Mouse (Mus musculus): ENCODE results near the gene Lipa.
A peak's percentile ranks its signal among the peaks of the same experiment; 100 is the strongest.

Gene Lipa

DNA sequence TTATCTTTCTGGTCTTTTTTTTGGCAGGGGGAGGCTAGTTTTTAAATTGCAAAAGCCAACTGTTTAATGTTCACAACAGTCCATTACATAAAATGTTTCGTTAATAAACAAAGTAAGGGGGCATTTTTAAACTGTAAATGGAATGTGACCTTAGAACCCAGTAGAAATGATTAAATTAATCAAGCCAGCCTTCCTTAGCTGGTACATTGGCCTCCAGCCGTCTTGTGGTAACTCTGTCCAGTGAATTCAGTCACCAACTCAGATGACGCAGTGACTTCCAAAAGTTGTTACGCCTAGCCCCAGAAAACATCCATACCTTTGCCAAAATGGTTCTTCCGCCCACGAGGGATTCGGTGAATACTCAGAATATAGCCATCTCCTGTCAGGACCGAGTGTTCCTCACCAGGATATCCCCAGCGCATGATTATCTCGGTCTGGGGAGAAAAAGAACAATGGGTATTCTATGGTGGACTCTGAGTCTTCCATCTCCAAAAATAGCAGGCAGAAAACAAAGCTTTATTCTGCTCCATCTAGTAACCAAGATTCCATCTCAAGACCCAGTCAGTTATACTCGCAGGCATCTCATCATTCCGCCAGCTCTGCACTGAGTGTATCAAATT, 4.1 kb downstream of the Lipa start:
- DNase-seq (ENCODE audit: low spot score in 2 of 2), result no peak

DNA sequence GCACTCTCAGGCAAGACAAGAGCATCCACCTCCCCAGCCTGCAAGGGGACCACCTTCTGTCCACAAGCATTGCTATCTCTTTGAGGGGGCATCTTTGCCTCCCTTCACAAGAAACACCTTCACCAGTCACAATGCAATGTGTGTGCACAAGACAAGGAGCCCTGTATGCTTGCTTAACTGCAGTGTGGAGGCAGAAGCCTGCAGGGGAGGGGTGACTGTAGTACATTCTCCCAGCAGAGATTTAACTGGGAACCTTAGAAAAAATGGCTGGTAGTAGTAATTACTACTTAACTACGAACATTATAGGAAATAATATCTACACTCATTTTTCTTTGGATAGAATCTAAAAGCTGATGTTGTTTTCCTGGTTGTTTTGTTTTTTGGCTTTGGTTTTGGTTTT, 5.3 kb downstream of the Lipa start:
- DNase-seq (ENCODE audit: low spot score in 2 of 2), result no peak

DNA sequence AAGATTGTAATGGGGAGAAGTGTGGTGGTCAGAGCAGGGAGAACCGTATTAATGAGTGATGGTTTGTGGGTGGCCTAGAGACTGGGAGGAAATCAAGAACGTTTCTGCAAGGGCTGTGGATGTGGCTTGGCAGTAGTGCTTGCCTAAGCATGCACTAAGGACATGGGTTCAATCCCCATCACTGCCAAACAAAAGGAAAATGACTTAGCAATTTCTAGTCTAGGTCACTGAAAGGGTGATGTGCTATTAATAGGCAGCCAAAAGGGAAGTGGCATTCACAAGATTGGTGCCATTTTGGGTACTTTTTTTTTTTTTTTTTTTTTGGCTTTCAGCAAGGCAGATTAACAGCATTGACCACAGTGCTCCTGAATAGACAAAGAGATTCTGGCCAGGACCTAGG, 5.9 kb downstream of the Lipa start:
- no peak for DNase-seq (ENCODE audit: low spot score in 2 of 2)

DNA sequence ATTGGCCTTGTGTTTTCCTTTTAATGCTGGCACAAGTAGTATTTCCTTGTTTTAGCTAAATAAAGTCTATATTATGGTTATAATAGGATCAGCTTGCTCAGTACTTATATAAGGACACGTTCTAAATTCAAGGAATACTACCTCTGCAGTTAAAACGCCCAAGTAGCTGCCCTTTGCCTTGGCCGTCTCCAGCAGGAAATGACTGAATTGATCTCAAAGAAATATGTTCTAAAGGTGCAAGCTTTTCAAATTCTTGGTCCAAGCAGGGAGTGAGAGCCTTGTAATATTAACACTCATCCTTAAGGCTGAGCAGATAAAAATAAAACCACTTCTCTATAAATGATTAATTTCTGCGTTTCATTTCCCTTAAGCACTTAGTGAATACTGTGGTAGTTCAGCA, 7.2 kb downstream of the Lipa start:
- DNase-seq (ENCODE audit: low spot score in 2 of 2), result no peak

DNA sequence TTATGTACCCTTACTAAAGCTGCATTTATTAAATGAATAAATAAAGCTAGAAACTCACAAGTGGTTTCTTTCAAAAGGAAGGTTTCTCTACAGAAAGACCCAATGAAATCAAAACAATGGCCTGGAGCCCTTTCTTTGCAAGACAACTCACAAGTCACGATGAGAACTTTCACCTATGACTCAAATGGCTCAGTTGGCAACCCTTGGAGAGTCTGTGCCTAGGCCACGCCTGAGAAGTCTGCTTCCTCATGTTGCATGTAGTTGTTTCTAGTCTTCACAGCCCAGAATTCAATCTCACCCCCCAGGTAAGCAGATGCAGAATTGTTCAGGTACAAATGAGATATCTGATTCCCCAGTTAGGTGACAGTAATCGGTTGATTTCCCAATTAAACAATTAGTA, 7.6 kb downstream of the Lipa start:
- DNase-seq (ENCODE audit: low spot score in 2 of 2), result no peak

DNA sequence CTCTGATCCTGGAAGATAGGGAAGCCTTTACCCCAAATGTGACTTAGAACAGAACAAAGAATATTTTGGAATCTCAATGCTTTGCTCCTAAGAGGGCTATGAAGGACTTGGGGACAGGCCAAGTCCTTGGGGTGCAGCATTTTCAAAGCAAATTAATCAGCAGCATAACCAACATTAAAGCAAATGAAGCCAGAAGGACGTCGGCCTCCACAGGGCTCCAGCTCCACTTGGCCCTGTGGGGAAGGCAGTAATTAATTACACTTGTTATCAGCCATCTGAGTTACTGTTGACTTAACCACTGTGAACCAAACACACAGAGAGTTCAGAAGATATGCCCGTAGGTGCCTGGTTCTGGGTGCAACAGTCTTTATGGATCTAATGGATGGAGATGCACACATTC, 8.5 kb downstream of the Lipa start:
- no peak for DNase-seq (ENCODE audit: low spot score in 2 of 2)

DNA sequence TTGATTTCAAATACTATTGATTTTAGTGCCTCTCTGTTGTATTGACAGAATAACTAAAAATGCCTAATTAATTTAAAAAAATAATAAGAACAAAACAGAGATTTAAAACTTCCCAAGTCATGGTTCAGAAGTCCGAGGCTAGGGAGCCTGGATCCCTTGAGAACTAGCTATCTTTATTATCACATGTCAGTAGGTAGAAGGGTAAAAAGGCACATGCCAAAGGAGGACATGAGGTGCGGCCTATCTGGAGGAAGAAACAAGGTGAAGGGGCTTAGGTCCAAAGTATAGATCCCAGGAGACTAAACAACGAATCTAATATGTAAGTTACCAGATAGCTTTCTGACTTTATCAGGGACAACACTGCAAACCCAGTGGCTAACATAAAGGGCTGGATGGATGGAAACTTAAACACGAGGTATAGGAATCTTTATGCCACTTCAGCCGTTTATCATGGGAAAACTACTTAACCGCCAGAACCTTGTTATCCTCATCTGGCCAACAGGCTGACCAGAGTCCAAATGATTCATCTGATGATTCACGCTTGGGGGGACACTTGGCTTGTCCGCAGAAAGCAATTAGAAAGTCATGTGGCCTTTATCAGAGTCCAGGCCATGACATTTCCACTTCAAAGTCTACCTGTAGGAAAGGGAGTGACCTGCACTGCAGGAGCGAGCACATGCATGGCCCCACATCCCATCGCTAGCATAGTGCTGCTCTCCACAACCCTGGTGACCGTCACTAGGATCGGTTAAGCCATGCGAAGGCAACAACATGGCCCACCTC, 9.3 kb downstream of the Lipa start:
- DNase-seq (ENCODE audit: low spot score in 2 of 2), result no peak

DNA sequence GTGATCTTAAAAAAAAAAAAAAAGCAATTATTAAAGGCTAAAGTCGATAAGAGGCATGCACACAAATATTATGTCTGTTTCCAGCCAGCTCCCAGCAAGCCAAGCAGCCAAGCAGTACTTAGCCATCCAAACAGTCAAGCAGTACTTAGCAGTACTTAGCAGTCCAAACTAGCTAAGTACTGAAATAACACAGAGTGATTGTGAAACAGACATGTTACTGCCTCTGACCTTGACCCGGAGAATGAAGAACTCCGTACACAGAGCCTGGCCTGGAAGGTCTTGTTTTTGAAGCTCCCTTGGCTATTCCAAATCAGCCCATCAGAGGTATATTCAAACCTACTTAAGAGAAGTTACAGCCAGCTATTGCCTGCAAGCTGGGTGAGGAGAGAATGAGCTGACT, 10.1 kb downstream of the Lipa start:
- no peak for DNase-seq (ENCODE audit: low spot score in 2 of 2)

DNA sequence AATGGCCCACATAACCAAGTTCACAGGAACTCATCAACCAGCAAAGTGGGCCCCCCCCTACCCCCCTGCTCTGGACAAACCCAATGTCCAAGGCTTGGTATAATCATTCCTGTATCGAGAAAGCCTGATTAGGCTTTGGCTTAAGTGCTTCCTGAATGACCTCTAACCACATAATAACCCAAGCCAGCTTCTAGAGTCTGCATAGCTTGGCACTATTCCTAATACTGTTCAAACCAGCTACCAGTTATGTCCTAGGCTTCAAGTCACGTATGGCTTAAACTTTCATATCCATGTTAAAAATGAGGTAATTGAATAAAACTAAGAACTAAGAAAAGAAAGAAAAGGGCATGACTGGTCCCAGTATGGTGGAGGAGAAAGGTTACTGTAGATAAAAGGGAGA, 10.9 kb downstream of the Lipa start:
- DNase-seq (ENCODE audit: low spot score in 2 of 2), result no peak

DNA sequence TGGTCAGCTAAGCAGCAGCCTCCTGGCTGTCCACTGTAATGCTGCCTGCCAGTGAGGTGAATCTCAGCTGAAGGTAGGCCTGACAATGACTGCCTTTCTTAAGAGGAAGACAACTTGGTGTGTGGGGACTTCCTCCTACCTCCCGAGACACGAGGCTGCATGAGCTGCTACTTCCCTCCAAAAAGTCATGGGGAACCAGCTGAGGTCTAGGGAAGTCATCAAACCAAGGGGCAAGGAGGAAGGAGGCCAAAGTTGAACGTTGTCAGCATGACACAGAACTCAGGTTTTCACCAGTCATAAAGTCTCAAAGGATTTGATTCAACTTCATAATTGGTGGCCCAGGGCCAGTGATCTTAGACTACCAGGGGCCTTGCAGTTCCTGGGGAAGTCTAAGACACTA, 11.6 kb downstream of the Lipa start:
- peak in 1 of 2 experiments; percentile 17 for DNase-seq (ENCODE audit: low spot score in 2 of 2)

DNA sequence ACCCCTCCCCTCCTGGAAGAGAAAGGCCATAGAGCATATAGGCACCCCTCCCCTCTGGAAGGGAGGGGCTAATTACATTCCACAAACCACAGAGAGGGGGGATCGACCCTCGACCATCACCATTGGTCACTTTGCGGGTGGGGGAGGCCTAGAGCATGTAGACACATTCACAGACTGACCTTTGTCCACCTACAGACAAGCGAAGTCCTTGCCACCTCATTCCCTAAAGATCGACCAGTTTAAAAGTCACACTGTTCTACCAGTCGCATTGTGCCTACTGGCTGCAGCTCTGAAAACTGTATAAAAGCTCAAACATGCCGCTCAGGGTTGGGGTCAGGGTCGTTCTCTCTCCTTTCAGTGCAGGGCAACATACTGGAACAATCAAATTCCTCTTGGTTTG, 15.7 kb downstream of the Lipa start:
- no peak for DNase-seq (ENCODE audit: low spot score in 2 of 2)

DNA sequence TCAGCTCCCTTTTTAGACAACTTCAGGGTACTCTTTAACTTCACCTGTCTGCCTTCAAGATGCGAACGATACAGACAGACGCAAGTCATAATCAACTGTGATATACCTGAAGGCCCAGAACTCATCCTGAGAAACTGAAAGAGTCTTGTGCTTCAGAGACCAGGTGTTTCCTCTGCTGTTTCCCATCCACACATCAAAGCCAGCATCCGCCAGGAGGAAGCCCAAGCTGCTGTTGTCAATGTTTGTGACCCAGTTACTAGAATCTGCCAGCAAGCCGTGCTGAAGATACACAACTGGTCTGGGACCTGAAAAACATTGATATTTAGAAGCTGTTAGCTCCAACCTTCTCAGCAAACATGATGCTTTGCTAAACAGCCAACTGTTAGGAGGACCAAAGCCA, 16.6 kb downstream of the Lipa start:
- no peak for DNase-seq (ENCODE audit: low spot score in 2 of 2)

DNA sequence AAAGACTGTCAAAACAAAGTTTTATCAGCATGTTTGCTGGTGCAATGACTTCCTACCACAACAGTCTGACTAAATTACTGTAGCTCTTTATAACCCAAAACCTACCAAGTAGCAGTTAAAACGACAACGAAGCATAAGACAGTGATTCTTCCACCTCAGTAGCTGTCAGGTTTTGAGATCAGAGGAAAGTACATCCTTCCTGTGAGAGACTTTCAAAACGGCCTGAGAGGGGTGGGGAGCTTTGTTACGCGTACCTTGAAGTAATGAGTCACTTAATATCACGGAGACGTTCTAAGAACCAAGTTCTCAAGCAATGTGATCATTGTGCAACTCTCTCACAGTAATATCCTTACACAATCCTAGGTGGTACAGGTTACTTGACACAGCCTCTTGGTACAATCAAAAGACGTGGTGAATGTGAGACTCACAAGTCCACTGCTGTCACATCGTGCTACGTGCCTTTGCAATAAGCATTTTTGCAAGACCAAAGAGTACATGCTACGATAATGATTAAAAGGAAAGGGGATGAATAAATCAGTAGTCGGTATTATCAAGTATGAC, 22.0 kb downstream of the Lipa start:
- DNase-seq (ENCODE audit: low spot score in 2 of 2), result no peak

DNA sequence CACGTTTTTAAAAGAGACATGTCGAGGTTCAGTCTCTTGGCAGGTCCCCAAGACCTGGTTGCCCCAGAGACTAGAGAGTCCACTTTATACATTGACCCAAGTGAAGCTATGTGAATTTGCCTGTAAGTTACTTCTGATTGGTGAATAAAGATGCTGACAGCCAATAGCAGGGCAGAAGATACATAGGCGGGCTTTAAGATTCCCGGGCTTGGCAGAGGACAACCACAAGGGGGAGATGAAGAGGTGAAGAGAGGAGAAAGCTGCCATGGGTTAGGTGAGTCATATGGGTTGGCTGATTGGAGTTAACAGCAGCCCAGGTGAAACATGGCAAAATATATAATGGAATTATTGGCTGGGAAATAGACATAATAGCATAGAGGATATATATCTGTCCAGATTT, 26.5 kb downstream of the Lipa start:
- DNase-seq (ENCODE audit: low spot score in 2 of 2), result peak; percentile 76

DNA sequence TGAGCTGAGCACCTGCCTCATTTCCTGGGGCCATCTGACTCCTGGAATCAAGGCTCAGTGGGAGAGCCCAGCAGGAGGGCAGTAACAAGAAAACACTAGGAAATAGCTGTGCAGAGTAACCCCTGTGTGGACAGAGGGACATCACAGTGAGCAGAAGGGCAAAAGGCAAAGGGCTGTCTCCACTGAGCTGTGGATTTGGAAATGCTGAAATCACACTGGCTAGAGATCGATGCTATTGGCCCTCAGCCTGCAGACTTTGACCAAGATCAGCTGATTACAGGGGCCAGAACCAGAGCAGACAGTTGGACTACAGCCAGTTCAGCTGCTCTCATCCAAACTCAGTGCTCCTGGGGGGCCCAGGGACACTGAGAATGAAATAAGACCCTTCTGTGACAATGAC, 30.9 kb downstream of the Lipa start:
- DNase-seq (ENCODE audit: low spot score in 2 of 2), result no peak

DNA sequence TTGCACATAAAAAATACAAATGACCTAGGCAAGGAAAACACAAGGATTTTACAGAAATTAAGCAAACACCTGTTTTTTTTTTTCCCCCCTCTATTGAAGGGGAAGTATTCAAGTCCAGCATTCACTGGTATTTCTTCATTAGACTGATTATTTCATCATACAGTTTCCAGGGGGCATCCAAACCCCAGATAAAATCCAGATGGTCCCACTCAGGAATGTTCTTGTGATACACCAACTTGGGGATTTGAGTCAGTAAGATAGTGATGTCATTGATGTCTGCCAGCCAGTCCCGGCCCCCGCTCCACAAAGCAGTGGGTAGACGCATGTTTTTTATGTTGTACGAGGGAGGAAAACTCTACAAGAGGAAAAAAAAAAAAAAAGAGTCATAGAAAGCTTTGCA, 33.4 kb downstream of the Lipa start:
- no peak for DNase-seq (ENCODE audit: low spot score in 2 of 2)

DNA sequence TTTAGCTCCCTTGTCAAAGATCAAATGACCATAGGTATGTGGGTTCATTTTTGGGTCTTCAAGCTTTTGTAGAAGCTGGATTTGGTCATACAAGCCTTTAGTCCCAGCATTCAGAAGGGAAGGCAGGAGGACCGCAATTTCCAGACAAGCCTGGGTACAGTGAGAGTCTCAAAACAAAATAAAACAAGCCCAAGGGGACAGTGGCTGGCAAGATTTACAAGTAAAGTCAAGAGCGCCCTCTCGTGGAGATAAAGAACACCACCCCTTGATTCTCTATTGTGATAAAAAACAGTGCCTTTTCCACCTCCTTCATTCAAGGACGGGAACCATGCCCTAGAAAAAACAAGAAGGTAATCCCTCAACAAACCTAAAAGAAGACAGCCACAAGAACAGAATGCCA, 43.7 kb downstream of the Lipa start:
- DNase-seq (ENCODE audit: low spot score in 2 of 2), result peak; percentile 23 to 68

DNA sequence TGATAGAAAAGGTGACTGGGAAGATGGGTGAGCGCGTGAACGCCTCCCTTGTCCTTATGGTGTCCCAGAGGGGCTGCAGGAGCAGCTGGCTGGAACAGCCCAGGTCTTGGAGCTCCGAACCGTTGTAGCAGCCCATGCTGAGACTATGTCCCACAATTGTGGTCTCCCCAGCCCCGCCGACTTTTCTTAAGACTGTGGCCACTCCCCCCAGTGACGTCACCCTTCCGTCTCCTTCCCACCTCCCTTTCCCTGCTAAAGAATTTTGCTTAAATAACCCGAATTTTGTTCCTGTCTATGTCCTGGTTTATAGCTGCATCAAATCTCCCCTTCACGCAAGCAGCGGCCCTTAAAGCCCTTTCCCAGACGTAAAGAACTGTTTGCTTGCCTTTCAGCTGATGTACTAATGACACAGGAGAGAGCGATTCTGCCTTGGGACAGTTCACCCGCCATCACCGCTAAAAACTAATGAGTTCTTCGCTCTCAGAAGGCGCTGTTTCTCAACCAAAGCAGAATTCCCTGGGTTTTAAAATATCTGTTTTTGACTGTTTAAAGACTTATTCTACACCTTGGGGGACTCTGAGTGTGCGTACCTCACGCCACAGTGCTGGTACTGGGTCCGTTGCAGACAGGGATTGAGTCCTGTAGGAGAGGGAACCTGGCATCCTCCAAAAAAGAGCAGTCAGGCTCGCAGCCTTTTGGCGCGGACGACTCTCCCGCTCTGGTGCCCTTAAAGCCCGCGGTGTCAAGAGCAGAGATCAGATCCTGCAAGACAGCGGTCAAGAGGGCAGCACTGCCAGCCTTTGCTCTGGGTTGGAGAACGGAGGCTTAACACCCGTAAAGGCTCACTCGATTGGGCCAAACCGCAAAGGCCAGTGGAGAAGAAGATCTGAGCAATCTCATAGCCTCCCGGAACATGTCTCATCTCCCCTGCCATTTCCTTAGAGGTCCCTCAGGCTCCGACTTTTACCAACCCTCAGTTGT, 52.0 kb downstream of the Lipa start, which contains the start of gene Ch25h:
Ch25h (minus strand) TSS at position 174 of the 981 bp plus-strand sequence.
- DNase-seq (ENCODE audit: low spot score in 2 of 2), result no peak

DNA sequence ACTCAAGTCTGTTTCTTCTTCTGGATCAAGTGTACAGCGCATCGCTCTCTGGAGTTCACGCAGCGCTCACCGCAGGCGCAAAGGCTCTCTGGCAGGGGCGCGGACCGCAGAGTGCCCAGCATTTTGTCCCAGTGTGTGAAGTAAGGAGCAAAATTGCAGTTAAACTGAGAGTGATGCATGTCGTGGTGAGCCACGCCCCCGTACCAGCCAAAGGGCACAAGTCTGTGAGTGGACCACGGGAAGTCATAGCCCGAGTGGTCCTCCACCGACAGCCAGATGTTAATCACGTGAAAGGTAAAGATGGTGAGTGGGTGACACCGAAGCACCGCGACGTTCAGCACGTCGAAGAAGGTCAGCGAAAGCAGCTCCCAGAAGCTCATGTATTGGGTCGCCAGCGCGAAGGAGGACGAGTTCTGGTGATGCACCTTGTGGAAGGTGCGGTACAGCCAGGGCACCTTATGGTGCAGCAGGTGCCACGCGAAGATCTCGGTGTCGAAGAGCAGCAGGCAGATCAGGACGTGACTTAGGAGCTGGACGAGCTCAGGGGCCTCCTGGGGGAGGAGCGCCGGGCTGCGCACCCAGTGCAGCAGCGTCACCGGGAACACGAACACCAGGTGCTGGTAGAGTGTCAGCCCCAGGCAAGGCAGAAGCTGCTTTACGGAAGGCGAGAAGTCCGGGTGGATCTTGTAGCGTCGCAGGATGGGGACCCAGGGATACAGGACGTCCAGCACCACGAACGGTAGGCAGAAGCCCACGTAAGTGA, 52.9 kb downstream of the Lipa start:
- peak in 1 of 2 experiments; percentile 64 for DNase-seq (ENCODE audit: low spot score in 2 of 2)

DNA sequence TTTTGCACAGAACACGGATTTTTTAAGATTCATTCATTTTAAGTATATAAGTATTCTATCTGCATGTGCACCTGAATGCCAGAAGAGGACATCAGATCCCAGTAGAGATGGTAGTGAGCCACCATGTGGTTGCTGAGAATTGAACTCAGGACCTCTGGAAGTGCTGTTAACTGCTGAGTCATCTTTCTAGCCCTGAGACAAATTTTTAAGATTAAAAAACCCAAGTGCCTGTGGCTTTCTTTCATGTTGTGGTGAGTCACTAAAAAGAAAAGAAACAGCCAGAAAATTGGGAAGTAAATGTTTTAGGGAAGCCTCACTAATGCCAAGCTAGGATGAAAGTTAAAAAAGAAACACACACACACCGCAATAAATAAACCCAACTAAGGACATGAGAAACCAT, 55.6 kb downstream of the Lipa start:
- DNase-seq (ENCODE audit: low spot score in 2 of 2), result no peak

DNA sequence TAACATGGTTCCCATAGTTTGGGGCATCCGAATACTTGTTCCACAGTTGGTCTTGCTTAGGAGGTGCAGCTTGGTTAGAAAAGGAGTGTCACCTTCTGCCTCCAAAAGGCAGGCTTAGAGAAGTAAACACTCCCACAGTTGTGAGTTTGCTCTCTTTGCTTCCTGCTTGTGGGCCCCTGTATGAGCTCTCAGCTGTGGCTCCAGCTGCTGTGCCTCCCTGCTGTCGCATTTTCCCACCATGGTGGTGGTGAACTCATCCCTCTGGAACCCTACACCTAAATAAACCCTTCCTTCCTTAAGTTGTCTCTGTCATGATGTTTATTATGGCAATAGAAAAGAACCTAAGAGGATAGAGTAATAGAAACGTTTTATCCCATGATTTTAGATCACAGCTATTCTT, 58.5 kb downstream of the Lipa start:
- DNase-seq (ENCODE audit: low spot score in 2 of 2), result no peak

Measured in spleen, postnatal 4 days (tissue).